Mouse (Mus musculus): Measurements from ENCODE around the gene Dnajc6. TPM values are rescaled to one million over a fixed set of nuclear protein-coding genes. Genes with fewer than 3 reads are reported as not detected.

Dnajc6 gene
- total RNA-seq, 4 experiments from 2014 or later, result 0.32 to 0.87 (median 0.61) TPM

DNA sequence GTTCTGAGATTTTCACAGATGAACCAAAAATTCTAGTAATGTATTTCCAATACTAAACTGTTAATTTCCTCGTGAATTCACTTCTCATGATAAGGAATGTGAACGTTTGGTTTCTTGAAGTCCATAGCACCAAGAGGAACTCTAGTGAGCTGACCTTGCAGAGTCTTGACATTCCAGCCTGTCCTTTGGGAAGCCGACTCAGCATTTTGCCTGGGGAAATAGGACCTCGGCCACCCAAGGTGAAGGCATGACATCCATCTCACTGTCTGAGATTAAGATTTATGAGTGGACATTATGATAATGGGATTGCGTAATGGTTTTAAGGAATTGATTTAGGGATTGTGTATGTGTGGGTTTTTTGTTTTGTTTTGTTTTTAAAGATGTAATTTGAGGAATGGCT is 144.2 kb downstream of the Dnajc6 start:
- DNase-seq (ENCODE audit: low spot score), result no peak

DNA sequence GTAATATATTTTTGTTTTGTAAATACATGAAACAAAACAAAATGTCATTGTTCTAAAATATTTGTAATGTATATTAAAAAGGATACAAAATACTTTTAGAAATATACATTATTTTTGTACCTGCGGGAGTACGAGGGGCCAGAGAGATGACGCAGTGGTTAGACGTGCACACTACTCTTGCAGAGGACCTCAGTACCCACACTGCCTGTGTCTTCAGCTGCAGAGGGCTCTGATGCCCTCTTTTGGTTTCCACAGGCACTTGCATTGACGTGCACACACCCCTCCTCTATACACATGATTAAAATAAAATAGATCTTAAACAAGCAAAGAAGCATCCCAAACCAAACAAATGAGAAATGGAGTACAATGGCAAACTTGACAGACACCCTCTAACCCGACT is 146.3 kb downstream of the Dnajc6 start:
- no peak for DNase-seq (ENCODE audit: low spot score)

DNA sequence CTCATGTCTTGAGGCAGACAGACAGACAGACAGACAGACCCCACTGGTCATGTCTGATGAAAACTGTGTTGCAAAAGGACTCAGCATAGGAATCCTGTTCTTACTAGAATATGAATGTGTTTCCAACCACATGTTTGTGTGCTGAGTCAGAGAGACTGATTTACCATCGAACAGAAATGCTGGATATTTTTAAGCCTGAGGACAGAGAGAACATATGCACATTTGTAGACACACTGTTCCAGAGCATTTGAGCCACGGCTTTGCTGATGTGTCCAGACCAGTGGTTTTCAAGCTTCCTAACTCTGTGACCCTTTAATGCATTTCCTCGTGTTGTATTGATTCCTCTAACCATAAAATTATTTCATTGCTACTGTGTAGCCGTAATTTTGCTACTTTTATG is 146.8 kb downstream of the Dnajc6 start:
- no peak for DNase-seq (ENCODE audit: low spot score)

DNA sequence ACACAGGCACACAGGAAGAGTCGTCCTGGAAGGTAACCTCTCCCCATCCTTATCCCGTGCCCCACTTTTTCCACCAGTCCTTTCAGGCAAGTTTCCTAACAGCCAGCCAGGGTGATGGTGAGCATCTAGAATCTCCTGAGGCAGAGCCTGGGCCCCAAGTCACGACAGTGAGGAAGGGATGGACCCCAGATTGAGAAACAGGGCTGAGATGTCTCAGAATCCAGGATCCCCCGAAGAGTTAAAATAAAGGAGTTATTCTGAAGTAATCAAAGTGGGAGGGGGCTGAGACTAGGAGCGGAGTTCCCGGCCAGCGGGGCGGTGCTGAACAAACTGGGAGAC is 150.4 kb downstream of the Dnajc6 start:
- DNase-seq (ENCODE audit: low spot score), result no peak

DNA sequence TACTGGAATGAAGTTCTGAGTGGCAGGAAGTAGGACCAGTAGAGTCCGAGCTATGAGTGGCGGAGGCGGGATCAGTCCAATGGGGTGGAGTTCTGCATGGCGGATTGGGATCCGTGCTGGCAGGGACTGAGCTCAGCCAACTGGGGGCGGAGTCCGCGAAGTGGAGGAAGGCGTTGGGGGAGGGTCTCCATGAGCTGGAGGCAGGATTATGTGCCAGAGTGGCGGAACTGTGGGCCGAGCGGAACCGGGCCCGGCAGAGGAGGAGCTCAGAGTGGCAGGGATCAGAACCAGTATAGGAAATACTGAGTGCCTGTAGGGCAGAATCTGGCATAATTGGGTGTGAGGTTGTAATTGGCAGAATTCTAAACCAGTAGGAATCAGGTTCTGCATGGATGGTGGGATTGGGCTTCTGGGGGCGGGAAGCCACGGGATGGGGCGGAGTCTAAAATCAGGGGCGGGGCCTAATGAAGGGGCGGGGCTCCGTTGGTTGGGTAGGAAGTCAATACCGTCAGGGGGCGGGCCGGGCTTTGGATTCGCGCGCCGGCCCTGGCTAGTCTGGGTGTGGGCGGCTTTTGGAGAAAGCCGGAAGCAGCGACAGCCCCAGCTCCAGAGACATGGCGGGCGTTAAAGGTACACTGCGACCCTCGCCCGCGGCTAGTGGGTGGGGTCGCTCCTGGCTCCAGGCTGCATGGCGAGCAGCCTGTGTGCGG is 150.9 kb downstream of the Dnajc6 start, which contains the start of gene Leprot:
TSS of gene Leprot (plus strand) at position 523 of the 710 bp plus-strand sequence.
- peak; percentile 100 for DNase-seq (ENCODE audit: low spot score)

DNA sequence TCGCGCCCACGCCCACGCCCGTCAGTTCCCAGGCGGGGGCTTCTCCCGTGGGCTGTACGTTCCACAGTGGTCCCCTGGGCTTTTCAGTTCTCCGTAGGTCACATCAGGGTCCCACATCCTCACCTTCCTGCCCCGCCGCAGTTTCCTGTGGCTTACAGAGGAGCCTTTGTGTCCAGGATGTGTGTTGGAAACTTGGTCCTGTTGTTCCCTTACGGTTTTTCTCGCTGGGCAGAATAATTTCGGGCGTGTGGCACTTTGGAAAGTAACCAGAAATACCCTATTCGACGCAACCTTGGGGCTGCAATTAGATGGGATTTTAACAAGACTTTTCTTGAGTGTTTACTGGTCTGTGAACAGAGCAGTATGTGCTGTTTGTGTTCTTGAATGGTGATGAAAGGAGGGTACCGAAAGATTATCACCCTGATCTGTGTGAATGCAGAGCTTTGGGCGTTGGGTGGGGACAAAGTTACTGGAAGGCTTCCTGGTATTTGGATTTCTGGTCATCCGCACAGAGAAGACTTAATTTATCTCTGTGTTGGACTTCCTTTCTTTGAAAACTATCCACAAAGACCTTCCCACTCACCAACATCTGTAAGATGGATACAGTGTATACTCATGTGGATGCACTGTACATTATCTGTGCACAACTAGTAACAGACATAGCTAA is 151.7 kb downstream of the Dnajc6 start:
- DNase-seq (ENCODE audit: low spot score), result peak; percentile 59

DNA sequence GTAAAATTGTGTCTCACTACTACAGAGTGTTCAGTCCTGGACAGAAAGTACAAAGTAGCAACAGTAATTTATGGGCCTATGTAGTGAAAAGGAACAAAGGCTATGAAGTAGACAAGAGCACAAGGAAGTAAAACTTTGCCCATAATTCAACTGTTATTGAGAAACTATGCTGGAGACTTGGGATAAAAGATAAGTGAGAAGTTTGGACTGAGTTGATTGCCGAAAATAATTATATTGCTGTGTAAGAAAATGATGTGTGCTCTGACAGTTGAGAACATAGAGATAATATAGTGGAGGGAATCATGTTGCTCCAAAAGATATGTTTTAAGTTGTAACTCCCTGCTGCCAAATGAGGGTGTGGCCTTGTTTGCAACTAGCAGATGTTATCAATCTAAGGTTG is 152.3 kb downstream of the Dnajc6 start:
- DNase-seq (ENCODE audit: low spot score), result no peak

DNA sequence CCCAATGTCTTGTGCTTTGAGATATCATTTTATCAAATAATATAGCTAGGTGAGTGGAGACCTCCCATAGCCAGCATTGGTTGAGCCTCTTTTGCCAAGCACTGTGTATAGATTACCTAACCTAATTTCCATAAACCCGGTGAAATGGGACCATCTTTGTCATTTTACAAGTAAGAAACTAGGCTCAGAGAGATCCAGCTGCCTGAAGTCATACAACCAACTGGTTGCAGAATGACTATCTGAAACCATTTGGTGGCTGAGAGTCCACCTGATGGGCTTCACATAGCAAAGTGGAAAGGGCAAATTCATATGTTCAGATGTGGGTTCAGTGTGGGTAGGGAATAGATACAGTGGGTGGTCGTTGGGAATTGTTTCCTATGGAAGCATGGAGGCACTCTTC is 154.5 kb downstream of the Dnajc6 start:
- no peak for DNase-seq (ENCODE audit: low spot score)

DNA sequence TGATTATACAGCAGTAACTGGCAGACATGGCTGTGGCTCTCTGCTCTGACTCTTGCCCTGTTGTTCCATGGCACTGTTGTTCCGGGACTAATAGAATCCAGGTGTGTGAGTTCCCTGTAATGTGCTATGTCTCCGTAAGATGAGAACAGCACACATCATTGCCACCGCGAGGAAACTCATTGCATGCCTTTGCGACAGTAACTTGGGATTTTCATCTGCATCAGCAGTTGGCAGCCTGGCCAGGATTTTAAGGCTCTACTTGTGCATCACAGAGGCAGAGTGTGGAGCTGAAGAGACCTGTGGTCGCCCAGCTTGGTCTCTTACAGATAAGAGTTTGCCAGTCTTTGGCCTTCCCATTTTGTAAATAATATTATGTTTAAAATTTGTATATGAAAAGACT is 157.8 kb downstream of the Dnajc6 start:
- no peak for DNase-seq (ENCODE audit: low spot score)

DNA sequence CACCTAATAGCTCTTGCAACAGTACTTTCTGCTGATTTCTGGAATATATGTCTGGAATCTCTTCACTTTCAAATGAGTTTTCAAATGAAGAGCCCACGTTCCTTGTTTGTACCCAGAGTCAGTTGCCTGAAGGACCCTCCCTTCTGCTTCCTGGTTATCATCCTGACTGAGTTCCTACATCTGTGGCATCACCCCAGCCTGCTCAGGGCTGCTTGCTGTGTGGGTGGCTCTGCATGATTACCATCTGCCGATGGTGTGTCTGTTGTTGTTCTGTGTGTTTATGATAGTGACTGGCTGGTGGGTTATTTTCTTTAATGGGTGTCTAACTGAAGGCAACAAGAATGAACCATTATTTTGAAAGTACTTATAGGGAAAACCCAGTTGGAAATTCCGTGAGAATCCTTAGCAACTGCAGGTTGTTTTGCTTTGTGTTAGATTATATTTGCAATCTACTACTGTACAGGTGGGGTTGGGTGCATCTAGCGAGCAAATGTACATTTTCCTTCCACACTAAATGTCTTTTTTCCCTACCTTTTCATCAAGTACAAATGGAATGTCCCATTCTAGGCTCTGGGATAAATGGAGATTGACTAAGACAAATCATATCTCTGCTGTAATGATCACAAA is 158.5 kb downstream of the Dnajc6 start:
- DNase-seq (ENCODE audit: low spot score), result no peak

DNA sequence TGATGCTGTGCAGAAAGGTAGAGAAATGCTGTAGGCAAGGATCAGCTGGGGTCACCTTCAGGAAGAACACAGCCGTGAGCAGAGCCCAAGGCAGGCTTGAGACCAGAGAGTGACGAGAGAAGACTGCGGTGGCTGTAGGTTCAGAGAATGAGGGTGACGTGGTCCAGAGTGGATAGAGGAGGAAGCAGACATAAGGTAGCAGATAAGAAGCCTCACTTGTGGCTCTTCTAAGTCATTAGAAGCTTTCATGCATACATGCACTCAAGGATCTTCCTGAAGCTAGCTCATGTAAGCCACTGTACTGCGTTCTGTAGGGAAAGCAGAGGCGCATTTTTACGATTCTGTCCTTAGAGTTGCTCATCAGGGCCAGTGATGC is 159.0 kb downstream of the Dnajc6 start:
- DNase-seq (ENCODE audit: low spot score), result no peak

DNA sequence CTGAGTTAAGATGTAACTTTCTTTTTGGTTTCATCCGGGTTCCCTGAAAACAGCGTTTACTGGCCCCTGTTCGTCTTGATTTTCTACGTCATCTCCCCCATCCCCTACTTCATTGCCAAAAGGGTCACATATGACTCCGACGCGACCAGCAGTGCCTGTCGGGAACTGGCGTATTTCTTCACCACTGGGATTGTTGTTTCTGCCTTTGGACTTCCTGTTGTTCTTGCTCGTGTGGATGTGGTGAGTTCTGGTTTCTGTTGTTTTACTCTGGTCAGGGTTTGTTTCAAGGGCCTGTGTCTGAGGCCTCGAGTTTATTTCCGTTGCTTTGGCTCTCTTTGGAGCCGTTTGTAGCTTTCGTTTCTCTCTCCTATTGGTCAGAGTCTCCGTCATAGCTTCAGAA is 159.6 kb downstream of the Dnajc6 start:
- peak; percentile 46 for DNase-seq (ENCODE audit: low spot score)

DNA sequence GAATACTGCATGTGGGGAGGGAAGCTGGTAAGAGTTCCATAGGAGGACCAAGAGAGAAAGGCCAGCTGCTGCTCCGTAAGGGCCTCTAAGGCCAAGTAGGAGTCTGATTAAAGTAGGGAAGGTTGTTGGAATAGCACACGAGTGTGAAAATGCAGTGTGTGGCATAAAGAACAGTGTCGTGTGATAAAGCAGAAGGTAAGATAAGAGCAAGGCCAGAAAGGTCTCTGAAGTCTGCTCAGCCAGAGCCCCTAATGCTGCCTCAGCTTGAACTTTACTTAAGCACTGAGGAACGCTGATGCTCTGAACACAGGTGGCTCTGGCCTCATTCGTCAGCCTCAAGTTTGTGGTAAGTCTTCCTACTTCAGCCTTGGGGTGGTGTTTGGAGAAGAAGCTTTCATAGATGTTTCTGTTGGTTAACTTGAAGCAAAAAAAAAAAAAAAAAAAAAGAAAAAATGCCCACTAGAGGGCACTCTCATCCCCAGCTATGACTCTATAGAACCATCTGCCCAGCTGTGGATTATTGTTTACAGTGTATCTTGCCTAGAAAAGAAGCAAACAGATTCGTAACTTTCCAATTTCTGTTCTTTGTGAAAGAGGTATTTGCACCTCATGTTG is 160.6 kb downstream of the Dnajc6 start:
- no peak for DNase-seq (ENCODE audit: low spot score)

DNA sequence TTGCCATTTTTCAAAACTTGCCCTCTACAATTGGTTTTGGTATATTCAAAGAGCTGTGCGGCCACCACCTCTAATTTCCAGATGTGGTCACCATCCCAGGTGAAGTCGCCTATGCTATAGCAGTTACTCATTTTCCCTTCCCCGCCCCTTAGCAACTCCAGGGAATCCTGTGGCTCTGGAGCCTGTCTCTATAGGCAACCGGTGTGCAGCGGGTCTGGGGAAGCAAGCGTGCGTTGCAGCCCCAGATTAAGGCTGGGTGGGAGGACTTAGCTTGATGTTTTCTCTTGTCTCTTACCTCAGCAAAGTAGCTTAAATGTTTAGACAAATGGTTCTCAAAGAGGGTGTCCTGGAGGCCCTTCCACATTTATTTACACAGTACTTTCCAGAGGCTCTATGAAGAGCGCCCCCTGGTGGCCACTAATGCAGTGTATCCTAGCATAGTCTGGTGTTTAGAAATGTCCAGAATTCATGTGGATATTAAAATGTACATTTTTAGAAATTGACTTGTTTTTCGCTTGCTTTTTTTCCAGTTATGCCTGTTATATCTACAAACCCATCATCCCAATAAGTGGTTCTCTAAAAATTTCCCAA is 167.8 kb downstream of the Dnajc6 start:
- DNase-seq (ENCODE audit: low spot score), result no peak

DNA sequence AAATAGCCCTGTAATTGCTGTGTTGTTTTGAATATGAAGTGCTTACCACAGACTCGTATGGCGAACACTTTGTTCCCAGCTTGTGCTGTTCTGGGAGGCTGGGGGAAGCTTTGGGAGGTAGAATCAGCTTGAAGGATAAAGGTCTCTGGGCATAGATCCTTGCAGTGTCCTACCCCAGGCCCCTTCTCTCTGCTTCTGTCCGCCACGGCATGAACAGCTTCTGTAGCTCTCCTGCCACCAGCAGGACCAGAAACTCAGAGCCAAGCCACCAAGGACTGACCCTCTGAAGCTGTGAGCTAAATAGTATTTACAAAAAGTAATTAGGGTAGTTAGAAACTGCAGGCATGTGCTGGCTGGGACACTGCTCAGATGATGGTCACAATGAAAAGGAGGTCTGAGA is 168.3 kb downstream of the Dnajc6 start:
- DNase-seq (ENCODE audit: low spot score), result no peak

DNA sequence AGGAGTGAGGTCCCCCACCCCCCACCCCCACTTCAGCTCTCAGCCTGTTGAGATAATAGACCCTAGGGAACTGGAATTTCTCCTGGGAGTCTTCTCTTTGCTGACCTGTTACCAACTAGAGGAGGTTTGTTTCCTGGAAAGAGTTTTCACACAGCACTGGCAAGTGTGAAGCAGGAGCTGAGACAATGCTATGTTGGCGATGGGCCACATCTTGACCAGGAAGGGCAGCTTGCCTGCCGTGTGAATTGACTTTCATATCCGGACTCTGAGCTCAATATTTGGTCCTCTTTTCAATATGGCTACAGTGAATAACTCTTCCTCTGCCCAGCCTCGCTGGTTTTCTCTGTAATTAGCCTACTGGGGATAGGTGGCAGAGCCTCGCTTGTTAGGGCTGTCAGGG is 172.7 kb downstream of the Dnajc6 start:
- DNase-seq (ENCODE audit: low spot score), result no peak

DNA sequence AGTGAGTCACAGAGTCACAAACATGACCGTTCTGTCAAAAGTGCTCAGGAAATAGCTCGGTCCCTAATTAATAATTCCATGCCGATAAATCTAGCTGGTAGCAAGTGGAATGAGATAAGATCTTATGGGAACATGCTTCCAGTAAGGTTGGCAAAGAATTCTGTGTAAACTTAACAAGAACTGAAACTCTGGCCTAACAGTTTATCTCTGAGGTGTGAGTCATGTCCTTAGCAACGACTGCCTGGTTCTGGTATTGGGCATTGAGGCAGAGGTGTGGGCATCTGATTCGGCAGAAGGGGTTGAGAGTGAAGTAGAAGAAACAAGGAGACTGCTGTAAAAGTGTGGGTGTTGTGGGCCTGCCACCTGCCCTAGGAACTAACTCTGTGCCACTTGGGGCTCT is 173.4 kb downstream of the Dnajc6 start:
- DNase-seq (ENCODE audit: low spot score), result no peak

DNA sequence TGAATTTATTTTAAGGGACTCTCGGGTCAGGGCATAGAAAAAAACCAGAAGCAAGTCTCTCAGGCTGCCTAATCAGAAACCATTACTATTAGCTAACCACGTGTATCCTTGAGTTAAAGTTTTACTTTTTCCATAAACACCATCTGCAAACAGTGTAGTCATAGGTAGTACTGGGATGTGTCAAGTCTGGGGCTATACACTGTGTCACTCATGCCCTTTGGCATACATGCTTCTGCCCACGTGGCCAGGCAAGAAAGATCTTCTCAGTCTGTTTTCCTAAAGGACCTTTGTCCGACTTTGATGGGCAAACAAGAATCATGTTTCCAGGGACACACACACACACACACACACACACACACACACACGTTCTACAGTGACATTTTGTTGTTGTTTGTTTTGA is 178.3 kb downstream of the Dnajc6 start:
- no peak for DNase-seq (ENCODE audit: low spot score)

DNA sequence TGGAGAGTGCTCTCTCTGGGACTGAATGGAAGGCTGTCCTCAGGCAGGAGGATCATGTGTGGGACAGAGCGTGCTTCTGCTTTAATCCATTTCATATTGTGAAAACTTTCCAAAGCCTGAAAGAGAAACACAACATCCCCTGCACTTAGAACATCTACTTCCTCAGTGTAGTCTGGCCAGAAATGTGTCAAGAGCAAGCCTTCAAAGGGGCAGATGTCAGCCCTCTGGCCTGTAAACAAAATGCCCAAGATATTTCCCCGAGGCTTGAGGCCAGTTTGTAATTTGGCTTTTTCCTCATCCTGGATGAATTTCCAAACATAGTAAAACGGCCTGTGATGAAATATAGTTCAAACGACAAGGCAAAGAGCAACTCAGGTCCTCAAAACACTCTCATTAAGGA is 179.3 kb downstream of the Dnajc6 start:
- peak; percentile 57 for DNase-seq (ENCODE audit: low spot score)

DNA sequence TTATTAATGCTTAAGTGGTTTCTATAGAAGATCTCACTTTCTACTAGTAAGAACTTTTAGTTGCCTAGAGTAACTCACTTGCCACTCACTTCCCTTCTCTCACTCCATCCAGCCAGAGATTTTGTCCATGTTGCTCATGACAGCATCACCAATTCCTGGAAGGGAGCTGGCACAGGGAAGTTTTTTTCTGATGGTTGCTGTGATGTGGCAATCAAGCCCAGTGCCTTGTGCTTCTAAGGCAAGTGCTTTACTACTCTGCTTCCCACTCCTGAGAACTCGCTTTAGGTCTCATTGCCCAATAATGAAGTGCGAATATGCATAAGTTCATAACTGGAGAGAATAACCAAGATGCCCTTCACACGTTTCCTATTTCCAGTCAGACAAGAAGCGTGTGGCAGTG is 186.2 kb downstream of the Dnajc6 start:
- DNase-seq (ENCODE audit: low spot score), result no peak

DNA sequence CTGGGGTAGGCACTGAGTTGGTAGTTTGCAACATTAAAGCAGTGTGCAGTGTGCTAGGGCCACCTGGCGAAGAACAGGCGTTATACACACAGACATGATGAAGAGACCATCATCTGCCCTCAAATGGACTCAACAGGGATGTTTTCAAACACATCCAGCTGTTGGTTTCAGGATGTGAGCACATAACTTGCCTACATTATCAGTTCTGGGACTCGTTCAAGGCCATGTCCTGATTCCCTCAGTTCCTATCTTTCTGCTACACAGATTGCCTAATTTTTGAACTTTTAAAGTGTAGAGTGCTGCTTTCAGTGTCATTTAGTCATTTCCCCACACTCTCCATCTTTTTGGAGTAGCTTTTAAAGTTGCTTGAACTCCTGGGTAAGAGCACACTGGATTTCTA is 186.6 kb downstream of the Dnajc6 start:
- peak; percentile 36 for DNase-seq (ENCODE audit: low spot score)

DNA sequence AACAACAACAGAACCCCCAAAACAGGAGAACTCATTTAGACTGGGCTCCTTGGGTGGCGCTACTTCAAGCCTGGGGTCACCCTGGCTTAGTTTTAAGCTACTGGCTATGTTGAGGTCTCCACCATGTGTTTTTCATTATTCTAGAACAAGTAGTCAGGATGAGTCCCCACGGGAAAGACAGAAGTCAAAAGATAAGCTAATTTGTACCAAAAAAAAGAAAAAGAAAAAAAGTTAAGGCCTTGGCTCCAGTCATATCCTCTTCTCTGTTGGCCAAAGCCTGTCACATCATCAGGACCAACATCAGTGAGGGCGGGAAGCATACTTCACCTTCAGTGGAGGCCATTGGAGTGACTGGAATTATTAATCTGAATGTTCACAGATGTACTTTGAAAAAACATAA is 188.4 kb downstream of the Dnajc6 start:
- no peak for DNase-seq (ENCODE audit: low spot score)
